Mouse (Mus musculus): ENCODE data around the gene Gjc1. TPM values are rescaled to one million over a fixed set of nuclear protein-coding genes. Genes with fewer than 3 reads are reported as not detected.

Gene Gjc1
- polyA plus RNA-seq, 1 experiment from 2014 or later, result 33.9 TPM

Other genes starting within 250 kb of the Gjc1 start
- 2.3 and 4.2 TPM in 2 replicates for gene Gm11627, start 240.2 kb downstream of the Gjc1 start, polyA plus RNA-seq (2014; fragmentation: Nextera tagmentation; extraction: Ambion mirVana)
- gene Fzd2, start 215.3 kb downstream of the Gjc1 start, polyA plus RNA-seq (2014; fragmentation: Nextera tagmentation; extraction: Ambion mirVana), result 7.2 and 8.0 TPM in 2 replicates
- 0.12 TPM in 1 of 2 replicates, not detected in the other for gene Meioc, start 156.0 kb downstream of the Gjc1 start, polyA plus RNA-seq (2014; fragmentation: Nextera tagmentation; extraction: Ambion mirVana)
- gene Ccdc43, start 121.9 kb downstream of the Gjc1 start, polyA plus RNA-seq (2014; fragmentation: Nextera tagmentation; extraction: Ambion mirVana), result 38.8 and 42.4 TPM in 2 replicates
- gene Adam11, start 58.3 kb downstream of the Gjc1 start, polyA plus RNA-seq (2014; fragmentation: Nextera tagmentation; extraction: Ambion mirVana), result 18.2 and 24.1 TPM in 2 replicates
- 5.4 and 9.6 TPM in 2 replicates for gene Higd1b, start 16.1 kb upstream of the Gjc1 start, polyA plus RNA-seq (2014; fragmentation: Nextera tagmentation; extraction: Ambion mirVana)
- gene Eftud2, start 61.3 kb upstream of the Gjc1 start, polyA plus RNA-seq (2014; fragmentation: Nextera tagmentation; extraction: Ambion mirVana), result 111 and 150 TPM in 2 replicates
- 2.1 and 2.4 TPM in 2 replicates for gene Ccdc103, start 61.5 kb upstream of the Gjc1 start, polyA plus RNA-seq (2014; fragmentation: Nextera tagmentation; extraction: Ambion mirVana)
- not detected in 2 replicates for gene Fam187a, start 65.5 kb upstream of the Gjc1 start, polyA plus RNA-seq (2014; fragmentation: Nextera tagmentation; extraction: Ambion mirVana)
- 0.26 TPM in 1 of 2 replicates, not detected in the other for gene Gfap, start 81.2 kb upstream of the Gjc1 start, polyA plus RNA-seq (2014; fragmentation: Nextera tagmentation; extraction: Ambion mirVana)
- gene Kif18b, start 105.4 kb upstream of the Gjc1 start, polyA plus RNA-seq (2014; fragmentation: Nextera tagmentation; extraction: Ambion mirVana), result 1.9 TPM in 2 replicates
- gene C1ql1, start 127.0 kb upstream of the Gjc1 start, polyA plus RNA-seq (2014; fragmentation: Nextera tagmentation; extraction: Ambion mirVana), result 14.3 and 18.8 TPM in 2 replicates
- gene Nmt1, start 208.5 kb upstream of the Gjc1 start, polyA plus RNA-seq (2014; fragmentation: Nextera tagmentation; extraction: Ambion mirVana), result 30.7 and 38.0 TPM in 2 replicates
- gene Dcakd, start 208.6 kb upstream of the Gjc1 start, polyA plus RNA-seq (2014; fragmentation: Nextera tagmentation; extraction: Ambion mirVana), result 183 and 209 TPM in 2 replicates

Measured in midbrain, embryonic 14.5 days (tissue).